Mouse (Mus musculus): Measurements from ENCODE around the gene Rab4a.

The Rab4a gene

DNA sequence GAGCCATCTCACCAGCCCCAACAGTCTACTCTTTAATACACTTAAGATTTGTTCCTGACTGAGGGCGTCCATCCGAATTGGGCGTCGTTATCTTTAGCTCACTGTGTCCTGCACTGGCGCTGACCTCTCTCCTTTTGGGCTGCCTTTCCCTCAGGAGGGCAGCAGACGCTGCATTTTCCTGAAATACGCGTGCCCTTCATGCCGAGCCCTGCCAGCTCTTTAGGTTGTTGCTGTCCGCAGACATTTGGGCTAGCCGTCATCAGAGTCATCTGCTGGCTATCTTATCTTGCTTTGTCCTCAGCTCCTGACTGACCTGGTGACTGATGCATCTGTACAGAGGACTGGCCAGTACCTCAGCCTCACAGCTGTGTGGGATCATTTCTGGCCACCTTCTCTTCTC lies 9.5 kb downstream of the Rab4a start:
- no peak for DNase-seq

DNA sequence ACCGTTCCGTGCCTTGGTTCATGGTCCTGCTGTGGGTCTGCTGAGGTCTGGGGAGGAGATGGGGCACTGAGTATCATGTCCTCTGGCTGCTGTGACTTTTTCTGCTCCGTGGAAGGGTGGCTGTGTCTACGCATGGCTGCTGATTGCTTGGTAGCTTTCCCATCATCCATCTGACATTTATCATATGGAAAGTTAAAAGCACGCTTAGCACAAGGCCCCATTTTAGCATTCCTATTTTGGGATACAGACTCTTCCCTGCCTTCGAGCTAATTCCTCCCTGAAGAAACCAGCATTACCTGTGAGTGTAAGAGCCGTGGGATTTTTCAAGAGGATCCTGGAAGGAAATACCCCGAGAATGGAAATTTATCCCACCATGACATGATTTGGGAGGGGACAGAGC lies 11.2 kb downstream of the Rab4a start:
- DNase-seq, result no peak

DNA sequence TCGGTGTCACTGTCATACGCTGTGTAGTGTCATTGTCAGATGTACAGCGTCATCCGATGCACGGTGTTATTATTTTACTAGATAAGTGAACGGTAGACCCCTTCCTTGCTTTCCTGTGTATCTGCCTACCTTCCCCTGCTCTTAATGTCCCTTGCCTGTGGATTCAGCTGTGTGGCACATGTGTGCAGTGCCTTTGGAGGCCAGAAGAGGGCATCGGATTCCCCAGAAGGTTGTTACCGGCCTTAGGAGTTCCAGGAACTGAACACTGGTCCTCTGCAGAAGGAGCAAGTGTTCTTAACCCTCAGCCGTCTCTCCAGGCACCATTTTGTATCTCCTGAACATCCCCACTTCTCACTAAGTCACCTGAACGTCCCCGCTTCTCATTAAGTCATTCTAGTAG lies 12.0 kb downstream of the Rab4a start:
- DNase-seq, result no peak

DNA sequence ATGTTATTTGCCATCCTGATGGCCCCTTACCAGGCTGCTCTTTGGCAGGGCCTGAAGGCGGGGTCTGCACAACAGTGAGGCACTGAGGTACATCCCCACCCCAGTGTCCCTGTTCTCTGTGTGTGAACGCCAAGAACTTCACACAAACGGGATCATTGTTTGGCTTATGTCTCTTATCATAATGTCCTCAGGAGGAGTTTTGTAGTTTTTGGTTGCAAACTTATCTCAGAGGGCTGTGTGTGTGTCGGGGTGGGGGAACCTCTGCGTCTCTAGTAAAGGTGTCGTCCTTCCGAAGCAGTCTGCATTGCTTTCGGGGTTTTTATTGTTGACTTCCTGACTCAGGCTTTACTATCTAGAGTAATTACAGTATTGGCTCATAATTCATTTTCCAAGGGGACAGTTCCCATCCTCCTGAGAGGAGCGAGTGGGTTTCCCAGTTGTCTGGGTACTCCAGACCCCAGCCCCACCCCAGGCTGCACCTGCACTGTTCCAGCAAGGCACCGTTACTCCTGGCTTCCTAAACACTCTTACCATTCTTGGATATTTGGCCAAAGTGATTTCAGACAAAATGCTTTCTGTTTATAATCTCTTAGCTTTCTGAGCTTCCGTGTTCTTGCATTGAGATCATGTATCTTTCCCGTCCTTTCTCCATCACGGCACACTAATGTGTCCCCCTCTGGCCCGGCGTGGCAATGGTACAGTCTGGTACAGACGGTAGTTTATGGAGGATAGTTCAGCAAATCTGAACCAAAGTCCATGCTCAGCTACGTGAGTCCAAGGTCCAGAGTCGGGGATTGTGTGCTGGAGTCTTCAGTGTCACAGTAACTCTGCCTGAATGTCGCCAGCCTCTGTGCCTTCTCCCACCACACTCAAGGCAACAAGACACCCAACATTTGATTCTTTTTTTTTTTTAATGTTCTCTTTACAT lies 14.2 kb downstream of the Rab4a start:
- peak; percentile 40 for DNase-seq

DNA sequence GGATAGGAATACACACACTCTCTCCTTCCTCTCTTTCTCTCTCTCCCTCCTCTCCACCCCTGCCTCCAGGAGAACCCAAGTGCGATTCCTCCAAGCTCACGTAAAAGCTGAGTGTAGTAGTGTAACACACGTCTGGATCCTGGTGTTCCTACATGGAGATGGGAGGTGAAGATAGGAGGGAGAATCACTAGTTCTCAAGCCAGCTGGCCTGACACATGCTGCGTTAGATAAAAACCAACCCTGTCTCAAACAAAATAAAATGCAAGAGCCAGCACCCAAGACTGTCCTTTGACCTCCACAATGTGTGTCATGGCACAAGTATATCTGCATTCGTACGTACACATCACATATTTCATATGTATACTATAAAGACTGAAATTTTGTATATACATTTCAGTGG lies 15.0 kb downstream of the Rab4a start:
- no peak for DNase-seq

DNA sequence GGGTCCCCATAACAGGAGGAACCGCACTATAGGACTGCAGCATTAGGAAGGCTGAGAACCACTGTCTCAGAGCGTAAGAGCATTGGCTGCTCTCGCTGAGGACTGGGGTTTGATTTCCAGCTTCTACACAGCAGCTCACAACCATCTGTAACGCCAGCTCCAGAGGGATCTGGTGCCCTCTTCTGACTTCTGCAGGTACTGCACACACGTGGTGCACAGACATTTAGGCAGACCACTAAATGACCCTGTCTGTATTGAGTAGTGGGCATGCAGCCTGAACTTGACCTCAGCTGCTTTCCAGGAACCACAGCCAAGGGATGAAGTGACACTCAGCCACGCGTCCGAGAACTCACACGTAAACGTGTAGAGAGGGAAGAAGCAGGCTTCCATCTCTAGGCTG lies 17.3 kb downstream of the Rab4a start:
- no peak for DNase-seq

DNA sequence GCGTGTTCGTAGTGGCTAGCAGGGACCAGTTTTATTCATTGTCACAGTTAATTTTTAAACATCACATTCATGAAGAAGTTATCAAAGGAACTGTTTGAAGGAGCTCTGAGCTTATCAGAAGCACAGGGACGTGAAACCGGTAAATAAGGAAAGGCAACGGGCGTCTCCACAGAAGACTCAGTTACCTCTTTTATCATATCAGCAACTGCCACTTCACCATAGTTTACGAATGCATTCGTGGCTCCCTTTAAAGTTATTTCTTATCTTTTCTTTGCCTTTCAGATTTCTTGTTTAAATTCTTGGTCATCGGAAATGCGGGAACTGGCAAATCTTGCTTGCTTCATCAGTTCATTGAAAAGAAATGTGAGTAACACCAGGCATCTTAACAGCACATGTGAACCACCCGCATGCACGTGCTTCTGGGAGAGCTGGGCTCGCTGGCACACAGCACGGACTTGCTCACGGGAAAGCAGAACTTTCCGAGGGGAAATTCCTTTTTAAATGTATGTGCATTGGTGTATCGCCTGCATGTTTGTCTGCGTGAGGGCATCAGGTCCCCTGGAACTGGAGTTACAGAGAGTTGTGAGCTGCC lies 17.8 kb downstream of the Rab4a start:
- no peak for DNase-seq

DNA sequence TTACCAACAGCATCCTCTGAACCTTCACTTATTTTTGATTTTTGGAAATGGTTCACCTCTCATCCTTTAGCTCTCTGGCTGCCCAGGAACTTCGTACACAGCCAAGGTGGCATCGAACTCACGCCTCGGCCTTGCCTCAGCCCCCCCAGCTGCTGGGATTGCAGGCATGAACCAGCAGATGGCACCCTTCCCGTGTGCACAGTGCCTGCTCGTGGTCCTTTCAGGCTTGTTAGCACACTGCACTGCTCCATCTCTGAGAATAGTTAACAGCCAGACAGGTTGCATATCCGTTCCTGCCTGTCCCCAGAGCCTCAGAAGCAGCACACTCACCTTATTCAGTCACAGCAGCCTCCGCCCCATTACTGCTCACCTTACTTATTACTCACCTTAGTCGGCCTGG lies 20.2 kb downstream of the Rab4a start:
- DNase-seq, result no peak

DNA sequence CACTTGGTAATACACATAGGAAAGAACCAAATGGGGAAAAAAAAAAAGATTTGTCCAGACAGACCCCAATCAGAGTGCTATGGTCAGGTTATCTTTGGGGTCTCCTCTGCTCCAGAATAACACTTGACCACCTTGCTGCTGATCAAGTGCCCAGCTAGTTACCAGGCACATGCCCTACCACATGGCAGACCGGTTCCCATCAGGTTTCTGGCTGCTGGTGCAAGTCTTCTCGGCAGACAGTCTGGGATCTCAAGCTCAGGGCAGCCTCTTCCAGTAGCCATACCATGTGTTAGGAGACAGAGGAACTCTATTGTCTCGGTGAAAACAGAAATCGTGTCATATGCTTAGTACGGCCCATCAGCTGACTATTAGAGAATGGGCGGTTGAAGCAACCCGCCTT lies 21.0 kb downstream of the Rab4a start:
- DNase-seq, result no peak

DNA sequence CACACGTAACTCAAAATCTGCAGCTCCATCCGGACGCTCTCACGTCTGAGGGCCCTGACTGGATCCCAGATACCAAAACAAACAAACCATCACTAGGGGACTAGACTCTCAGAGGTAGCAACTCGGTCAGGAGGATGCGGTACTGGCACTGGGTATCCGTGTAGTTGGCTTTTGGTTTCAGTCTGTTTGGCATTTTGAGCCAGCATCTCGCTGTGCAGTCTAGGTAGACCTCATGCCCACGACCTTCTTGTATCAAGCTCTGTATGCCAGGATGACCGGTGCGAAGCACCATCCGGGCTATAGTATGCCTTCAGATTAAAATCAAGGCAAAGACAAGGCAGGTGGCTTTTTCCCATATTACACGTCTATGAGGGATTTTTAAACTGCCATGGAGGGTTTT lies 21.7 kb downstream of the Rab4a start:
- no peak for DNase-seq

DNA sequence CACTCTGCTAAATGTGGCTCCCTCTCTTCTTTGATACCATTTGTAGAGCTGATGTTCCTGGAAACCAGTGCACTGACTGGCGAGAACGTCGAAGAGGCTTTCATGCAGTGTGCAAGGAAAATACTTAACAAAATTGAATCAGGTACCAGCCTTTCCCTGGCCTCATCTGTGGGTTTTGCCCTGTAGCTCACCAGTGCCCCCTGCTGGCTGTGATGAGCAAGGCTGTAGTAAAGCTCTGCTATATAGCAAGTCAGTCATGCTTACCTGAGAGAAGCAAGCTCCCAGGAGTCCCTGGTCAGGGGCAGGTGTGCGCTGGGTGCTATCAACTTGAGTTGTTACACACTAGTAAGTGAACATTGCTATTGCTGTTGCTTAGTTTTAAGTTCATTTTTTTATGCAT lies 27.0 kb downstream of the Rab4a start:
- peak; percentile 74 for DNase-seq

DNA sequence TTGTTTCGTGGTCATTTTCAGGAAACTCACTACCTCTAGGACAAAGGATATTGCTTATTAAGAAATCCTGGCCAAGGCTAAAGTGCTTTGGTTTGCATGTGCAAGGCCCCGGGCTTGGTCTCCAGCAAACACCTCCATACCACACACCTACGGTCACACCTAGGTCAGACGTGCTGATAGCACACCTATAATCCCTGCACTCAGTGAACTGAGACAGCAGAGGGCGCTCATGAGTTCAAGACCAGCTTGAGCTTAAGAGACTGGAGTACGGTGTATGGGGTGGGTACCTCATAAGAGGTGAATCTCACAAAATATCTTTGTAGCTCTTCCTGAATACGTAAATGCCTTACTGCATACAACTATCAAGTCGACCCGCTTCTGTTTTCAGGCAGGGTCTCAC lies 29.7 kb downstream of the Rab4a start:
- peak; percentile 72 for DNase-seq

DNA sequence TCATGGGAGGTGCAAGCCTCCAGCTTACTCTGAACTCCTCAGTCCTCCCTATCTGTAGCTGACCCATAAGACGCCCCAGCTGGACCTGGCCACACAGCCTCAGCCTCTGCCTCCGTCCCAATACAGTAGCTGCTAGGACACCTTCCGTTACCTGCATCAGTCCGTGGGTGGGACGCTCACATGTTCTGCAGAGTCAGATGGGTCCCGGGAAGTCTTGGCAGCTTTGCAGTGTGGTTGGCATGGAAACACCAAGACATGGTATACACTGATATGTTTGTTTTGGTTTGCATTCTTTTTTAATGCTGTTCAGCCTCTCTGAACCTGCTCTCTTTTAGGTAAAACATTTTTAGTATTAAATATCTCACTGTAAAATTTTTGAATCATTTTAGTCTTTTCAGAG lies 30.6 kb downstream of the Rab4a start:
- no peak for DNase-seq

DNA sequence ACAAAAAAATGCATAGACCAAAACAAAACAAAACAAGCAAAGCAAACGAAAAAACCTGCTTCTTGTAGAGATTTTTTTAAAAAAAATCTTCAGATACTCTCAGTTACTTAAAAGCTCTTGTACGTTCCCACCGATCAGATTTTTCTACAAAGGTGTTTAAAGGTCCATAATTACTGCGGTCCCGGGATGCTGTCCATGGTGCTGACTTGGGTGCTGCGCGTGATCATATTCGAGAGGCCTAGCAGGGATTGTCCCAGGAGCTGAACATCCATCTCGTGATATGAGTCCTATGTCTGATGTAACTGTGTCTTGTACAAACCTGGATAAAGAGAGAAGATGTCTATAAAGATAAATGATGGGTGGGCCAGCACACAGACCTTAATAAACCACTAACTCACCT lies 32.7 kb downstream of the Rab4a start:
- DNase-seq, result peak; percentile 53

DNA sequence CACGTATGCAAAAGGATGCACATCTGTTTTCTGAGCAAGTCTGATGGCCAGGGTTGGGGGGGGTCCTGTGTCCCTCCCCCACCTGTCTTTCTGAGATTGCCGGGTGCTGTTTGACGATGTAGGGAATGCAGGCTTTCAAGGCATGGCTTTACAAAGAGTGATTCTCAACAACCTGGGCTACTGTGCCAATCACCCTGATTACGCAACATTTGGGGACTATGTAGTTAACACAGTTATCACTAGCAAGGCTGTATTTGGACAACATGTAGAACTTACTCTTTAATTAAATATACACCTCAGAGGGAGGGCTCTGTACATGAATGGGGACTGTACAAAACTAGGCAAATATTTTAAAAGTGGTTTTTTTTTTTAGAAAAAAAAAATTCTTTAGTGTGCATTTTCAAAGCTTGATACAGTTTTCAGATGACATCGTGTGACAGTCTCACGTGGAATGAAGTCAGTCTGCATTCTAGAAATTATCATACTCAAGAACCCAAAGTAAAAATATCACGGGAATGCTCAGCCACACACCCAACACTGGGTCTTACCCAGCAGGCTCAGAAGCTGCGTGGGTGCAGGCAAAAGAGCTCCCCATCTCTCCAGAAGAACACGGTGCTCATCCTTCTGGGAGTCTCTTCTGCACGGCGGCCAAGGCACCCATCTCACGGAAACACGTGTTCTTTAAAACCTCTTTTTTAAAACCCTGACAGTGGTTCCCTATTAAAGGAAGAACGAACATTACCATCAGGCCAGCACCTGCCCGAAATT lies 35.0 kb downstream of the Rab4a start:
- DNase-seq, result no peak

DNA sequence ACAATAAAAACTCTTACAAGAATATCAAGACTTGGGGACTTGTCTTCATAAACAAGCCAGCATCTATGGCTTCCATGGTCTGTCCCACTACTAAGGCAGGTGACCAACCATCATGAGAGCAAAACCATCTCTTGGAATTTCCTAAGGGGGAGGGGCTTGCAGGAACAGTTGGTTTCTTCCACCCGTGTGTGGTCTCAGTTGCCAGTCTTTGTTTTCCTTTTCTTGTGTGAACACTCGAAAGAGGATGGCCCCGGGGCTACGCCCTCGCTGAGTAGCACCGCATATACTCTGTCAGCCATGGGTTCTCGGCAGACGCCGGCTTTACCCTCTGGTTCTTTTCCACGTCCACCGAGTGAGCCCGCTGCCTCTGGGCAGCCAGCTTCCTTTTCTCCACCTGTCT lies 36.3 kb downstream of the Rab4a start:
- no peak for DNase-seq

DNA sequence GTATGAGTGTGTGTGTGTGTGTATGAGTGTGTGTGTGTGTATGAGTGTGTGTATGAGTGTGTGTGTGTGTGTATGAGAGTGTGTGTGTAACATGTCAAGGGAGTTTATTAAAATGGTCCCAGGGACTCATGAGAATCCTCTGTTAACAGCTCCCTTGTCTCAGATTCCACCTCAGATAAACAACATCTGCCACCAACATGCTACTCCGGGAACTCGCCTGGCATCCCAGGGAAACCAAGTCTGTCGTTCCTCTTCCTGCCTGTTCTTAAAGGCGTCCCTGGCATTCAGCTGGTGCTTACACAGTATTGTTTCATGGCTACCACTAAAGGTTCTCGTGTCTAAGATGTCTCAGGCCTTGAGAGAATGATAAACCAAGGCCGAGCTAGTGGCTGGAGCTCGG lies 38.6 kb downstream of the Rab4a start:
- no peak for DNase-seq

DNA sequence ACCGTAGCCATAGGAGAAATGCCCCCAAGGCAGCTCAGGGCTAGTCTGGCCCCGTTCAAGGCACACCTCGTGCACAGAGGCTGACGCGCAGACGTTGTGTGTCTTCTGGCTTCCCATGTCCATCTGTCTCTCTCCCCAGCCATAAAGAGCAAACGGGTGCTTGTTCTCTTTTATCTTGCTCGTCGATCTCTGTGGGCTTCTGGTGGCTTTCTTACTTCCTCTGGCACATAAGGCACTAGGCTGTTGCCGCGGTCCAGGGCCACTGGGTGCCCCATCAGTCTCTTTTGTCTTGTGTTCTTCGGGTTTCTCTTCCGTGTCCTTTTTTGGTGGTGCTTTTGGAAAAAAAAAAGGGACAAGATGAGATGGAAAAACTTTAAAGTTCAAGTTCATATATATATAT lies 39.3 kb downstream of the Rab4a start:
- no peak for DNase-seq

DNA sequence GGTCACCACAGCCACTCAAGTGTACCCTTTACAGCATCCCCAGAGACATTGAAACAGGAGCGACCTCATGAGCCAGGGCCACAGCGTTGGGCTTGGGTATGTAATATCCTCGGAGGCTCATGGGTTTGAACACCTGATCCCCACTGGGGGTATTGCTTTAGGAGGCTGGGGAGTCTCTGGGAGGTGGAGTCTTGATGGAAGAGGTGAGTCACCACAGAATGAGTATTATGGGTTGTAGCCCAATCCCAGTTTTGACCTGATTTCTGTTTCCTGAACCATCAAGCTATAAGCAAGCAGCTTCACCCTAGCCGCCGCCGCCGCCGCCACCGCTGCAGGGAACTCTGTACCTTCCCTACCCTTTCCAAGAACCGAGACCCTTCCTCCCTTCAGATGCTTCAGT lies 40.2 kb downstream of the Rab4a start:
- no peak for DNase-seq

DNA sequence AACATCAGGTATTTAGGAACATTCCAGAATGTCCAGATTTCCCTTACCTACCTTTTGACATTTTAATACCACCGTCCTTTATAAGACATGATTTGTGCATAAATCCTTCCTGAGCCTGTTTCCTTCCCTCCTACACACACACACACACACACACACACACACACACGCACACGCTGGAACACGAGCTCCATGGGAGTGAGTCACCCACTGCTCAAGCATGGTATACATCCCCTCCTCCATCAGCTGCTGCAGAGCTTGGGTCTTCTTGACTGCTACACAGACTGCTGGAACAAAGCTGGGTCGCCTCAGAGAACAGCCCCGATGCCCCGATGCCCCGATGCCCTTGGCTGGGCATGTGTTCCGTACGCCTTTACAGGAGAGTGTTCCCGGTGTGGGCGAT lies 40.7 kb downstream of the Rab4a start:
- no peak for DNase-seq

DNA sequence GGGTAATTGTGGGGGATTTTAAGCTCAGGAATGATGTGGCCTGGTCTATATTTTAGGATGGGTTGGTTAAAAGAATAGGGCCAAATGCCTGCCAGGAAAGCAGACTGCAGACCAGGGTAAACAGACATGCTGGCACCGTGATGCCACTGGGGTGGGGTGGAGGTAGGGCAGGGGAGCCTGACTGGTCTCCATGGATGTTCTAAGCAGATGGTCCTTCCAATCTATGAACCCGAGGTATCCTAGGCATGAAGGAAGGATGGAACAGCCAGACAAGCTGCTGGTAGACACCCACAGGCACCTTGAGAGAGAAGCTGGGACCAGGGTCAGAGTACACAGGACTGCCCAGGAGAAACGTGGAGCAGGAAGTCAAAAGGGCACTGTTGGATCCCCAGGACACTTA lies 41.8 kb downstream of the Rab4a start:
- no peak for DNase-seq

DNA sequence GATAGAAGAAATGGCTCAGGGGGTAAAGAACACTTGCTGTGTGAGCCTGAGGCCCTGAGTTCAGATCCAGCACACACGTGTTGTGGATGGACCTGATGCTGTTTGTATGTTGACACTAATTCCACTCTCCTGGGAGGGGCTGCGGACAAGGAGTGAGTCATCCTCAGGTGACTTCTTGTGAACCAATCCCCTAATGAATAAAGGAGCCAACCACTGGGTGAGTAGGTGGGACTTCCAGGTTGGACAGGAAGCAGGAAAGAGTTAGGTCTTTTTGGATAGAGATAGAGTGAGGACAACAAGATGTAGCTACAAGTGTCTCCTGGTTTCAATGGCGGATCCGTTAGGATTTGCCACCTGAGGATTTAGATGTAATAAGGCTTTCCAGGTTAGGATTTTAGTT lies 43.6 kb downstream of the Rab4a start:
- DNase-seq, result no peak

DNA sequence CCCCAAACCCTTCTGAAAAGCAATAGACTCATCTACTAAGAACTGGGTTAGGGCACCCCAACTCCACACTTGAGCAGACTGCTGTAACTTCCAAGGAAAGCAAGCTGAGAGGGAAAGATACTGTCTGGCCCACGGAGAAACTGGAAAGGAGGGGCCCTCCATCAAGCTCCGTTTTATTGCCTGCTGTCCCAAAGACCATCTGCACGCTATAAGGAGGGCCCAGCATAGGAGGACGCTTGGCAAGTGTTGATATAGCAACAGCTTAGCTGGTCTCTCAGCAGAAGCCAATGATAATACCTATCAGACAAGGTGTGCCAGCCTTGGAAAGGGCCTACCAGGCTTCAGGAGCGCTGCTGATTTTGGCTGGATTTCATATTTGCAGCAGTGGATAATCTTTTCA lies 45.8 kb downstream of the Rab4a start:
- no peak for DNase-seq

DNA sequence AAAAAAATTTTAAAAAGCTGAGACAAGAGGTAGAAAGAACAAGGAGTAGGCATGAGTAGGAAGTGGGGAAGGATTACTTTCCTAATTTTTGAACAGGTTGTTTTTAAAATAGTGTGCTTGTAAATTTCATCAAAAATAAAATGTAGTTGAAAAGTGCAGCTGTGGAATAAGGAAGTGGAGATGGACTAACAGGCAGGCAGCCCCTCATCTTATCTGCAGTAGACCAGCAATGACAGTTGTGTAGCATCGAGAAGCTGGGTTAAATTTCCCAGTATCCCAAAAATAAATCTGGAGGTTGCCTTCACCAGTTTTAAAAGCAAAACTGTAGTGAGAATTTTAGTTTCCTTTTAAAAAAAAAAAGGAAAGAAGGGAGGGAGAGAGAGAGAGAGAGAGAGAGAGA lies 48.5 kb downstream of the Rab4a start:
- DNase-seq, result no peak
